In genomic region chr3:107386432-107386831, GRCm38 (mm10) we compare ENCODE assay signal across 18 mouse cellular contexts. TPM values are rescaled to one million over a fixed set of nuclear protein-coding genes. Genes with fewer than 3 reads are reported as not detected.
DNase-seq lines count a peak whose midpoint lies in the region; ATAC-seq lines count a peak whose summit lies in the region.
"Had no signal": no experiment of that assay in that cellular context is flagged by ENCODE, and none has a peak within 500 bp of the region (broad histone marks: within the 10 kb centered on the region; RNA-seq: fewer than 3 reads in every experiment).

No protein-coding gene starts in this region.

- no peak overlapping the region for H3K27ac ChIP-seq in midbrain, embryonic 14.5 days (replicated peaks; ENCODE audit: low read depth, low read length)
- no peak overlapping the region for H3K27ac ChIP-seq in midbrain, embryonic 13.5 days
- no peak overlapping the region for H3K27ac ChIP-seq in heart, embryonic 16.5 days (ENCODE audit: low read length)
- H3K27ac ChIP-seq in kidney, embryonic 16.5 days (ENCODE audit: low read length) = no peak overlapping the region
- H3K27ac ChIP-seq: forebrain, embryonic 13.5 days; gastrocnemius, adult 2 months; layer of hippocampus, adult 2 months; midbrain, embryonic 10.5 days; stomach, postnatal 0 days had no signal

- H3K4me1 ChIP-seq in midbrain, embryonic 14.5 days (ENCODE audit: control insufficient read depth, insufficient read depth, low read length) = 0 out of 2 replicates have a peak, but pooled peaks cover 3% of the 10 kb centered on the region
- H3K4me1 ChIP-seq in midbrain, embryonic 13.5 days (replicated peaks) = 0 out of 2 replicates have a peak, but pooled peaks cover 3% of the 10 kb centered on the region
- no peaks in the 10 kb centered on the region; the same call in 1 of the 2 replicates for H3K4me1 ChIP-seq in heart, embryonic 16.5 days (ENCODE audit: control insufficient read depth, insufficient read depth, low read length)
- no peaks in the 10 kb centered on the region for H3K4me1 ChIP-seq in kidney, embryonic 16.5 days (ENCODE audit: insufficient read depth, low read length)
- H3K4me1 ChIP-seq: forebrain, embryonic 13.5 days; midbrain, embryonic 10.5 days had no signal

- no peak for ATAC-seq in midbrain, embryonic 14.5 days (ENCODE audit: low FRiP score, low TSS enrichment)
- ATAC-seq in midbrain, embryonic 13.5 days = no peak
- ATAC-seq in heart, embryonic 16.5 days (replicated peaks; ENCODE audit: extremely low read depth, insufficient read depth, low FRiP score) = peak; percentile 37; the same call in 1 of the 2 replicates
- ATAC-seq in kidney, embryonic 16.5 days (ENCODE audit: low FRiP score, low TSS enrichment) = no peak
- ATAC-seq: forebrain, embryonic 13.5 days; inflammation-experienced regulatory T-cells, adult 6 months had no signal

- H3K27me3 ChIP-seq in midbrain, embryonic 14.5 days (ENCODE audit: control insufficient read depth, insufficient read depth, low read length) = no peaks in the 10 kb centered on the region
- no peaks in the 10 kb centered on the region for H3K27me3 ChIP-seq in midbrain, embryonic 13.5 days
- H3K27me3 ChIP-seq in heart, embryonic 16.5 days (ENCODE audit: control insufficient read depth, insufficient read depth, low read length) = no peaks in the 10 kb centered on the region
- H3K27me3 ChIP-seq in kidney, embryonic 16.5 days (ENCODE audit: insufficient read depth, low read length) = peaks cover 7% of the 10 kb centered on the region; the same call in 1 of the 2 replicates
- H3K27me3 ChIP-seq: forebrain, embryonic 13.5 days had no signal

- H3K4me2 ChIP-seq in midbrain, embryonic 14.5 days (ENCODE audit: low read length) = no peak overlapping the region
- H3K4me2 ChIP-seq in midbrain, embryonic 13.5 days (replicated peaks) = no peak overlapping the region
- no peak overlapping the region for H3K4me2 ChIP-seq in heart, embryonic 16.5 days (ENCODE audit: low read depth, low read length)
- H3K4me2 ChIP-seq in kidney, embryonic 16.5 days (replicated peaks; ENCODE audit: low read depth, low read length) = no peak overlapping the region
- H3K4me2 ChIP-seq: forebrain, embryonic 13.5 days had no signal

- no peak overlapping the region for H3K9ac ChIP-seq in midbrain, embryonic 14.5 days (replicated peaks; ENCODE audit: low read length)
- no peak overlapping the region for H3K9ac ChIP-seq in midbrain, embryonic 13.5 days (replicated peaks)
- no peak overlapping the region for H3K9ac ChIP-seq in heart, embryonic 16.5 days (ENCODE audit: low read length)
- no peak overlapping the region for H3K9ac ChIP-seq in kidney, embryonic 16.5 days (replicated peaks; ENCODE audit: low read length)
- H3K9ac ChIP-seq: forebrain, embryonic 13.5 days had no signal

- H3K36me3 ChIP-seq in midbrain, embryonic 14.5 days (ENCODE audit: control insufficient read depth, insufficient read depth, low read length) = no peaks in the 10 kb centered on the region
- no peaks in the 10 kb centered on the region for H3K36me3 ChIP-seq in midbrain, embryonic 13.5 days
- no peaks in the 10 kb centered on the region for H3K36me3 ChIP-seq in heart, embryonic 16.5 days (ENCODE audit: control insufficient read depth, insufficient read depth)
- no peaks in the 10 kb centered on the region for H3K36me3 ChIP-seq in kidney, embryonic 16.5 days (ENCODE audit: insufficient read depth, low read length)
- H3K36me3 ChIP-seq: midbrain, embryonic 10.5 days had no signal

- peak; percentile 15 for DNase-seq in gastrocnemius, postnatal 25 days
- DNase-seq in gastrocnemius, postnatal 10 days = no peak
- DNase-seq in midbrain, embryonic 14.5 days = peak; percentile 8
- DNase-seq in cerebellum, adult 18-20 months = no peak
- no peak for DNase-seq in yolk sac, embryonic 10.5 days (ENCODE audit: low spot score)
- DNase-seq: cerebellum, adult 9-10 months; gastrocnemius, adult 2 months; liver; lung, adult 18-20 months; thymus, postnatal 25 days had no signal

- no peak overlapping the region for H3K4me3 ChIP-seq in midbrain, embryonic 14.5 days (replicated peaks; ENCODE audit: low read depth, low read length)
- no peak overlapping the region for H3K4me3 ChIP-seq in midbrain, embryonic 13.5 days (replicated peaks)
- no peak overlapping the region for H3K4me3 ChIP-seq in heart, embryonic 16.5 days (ENCODE audit: low read length)
- H3K4me3 ChIP-seq in kidney, embryonic 16.5 days (ENCODE audit: low read length) = no peak overlapping the region
- H3K4me3 ChIP-seq: forebrain, embryonic 13.5 days; gastrocnemius, adult 2 months; layer of hippocampus, adult 2 months; midbrain, embryonic 10.5 days had no signal

- no peaks in the 10 kb centered on the region for H3K9me3 ChIP-seq in midbrain, embryonic 14.5 days (ENCODE audit: control insufficient read depth, low read length)
- H3K9me3 ChIP-seq in midbrain, embryonic 13.5 days = no peaks in the 10 kb centered on the region
- no peaks in the 10 kb centered on the region for H3K9me3 ChIP-seq in heart, embryonic 16.5 days (replicated peaks; ENCODE audit: control insufficient read depth, low read length)
- H3K9me3 ChIP-seq in kidney, embryonic 16.5 days (ENCODE audit: low read length) = no peaks in the 10 kb centered on the region
- H3K9me3 ChIP-seq: forebrain, embryonic 13.5 days; midbrain, embryonic 10.5 days had no signal

- WGBS in midbrain, embryonic 14.5 days = 55% methylated on average over 6 of the region's 6 CpGs
- 62% methylated on average over 6 of the region's 6 CpGs for WGBS in midbrain, embryonic 13.5 days
- 37% methylated on average over 6 of the region's 6 CpGs for WGBS in heart, embryonic 16.5 days
- 68% methylated on average over 6 of the region's 6 CpGs for WGBS in kidney, embryonic 16.5 days

RNA-seq across cellular contexts. Expression of gene Rbm15, which starts 53.0 kb away (rescaled TPM):
- 10 to 100 TPM; 16.5 TPM for total RNA-seq in gastrocnemius, postnatal 25 days (2021)
- 10 to 100 TPM; 19.2 to 24.1 TPM for total RNA-seq in gastrocnemius, postnatal 10 days (2021)
- 9.1 and 10.3 TPM in 2 replicates for polyA plus RNA-seq in midbrain, embryonic 14.5 days (2014; fragmentation: Nextera tagmentation; extraction: Ambion mirVana)
- polyA plus RNA-seq in midbrain, embryonic 13.5 days (2015; fragmentation: Nextera tagmentation; extraction: Ambion mirVana) = 10.7 and 12.0 TPM in 2 replicates
- polyA plus RNA-seq in heart, embryonic 16.5 days (2015; fragmentation: Nextera tagmentation; extraction: Ambion mirVana) = 10.5 and 10.8 TPM in 2 replicates
- 12.8 and 15.9 TPM in 2 replicates for polyA plus RNA-seq in kidney, embryonic 16.5 days (2015; fragmentation: Nextera tagmentation; extraction: Ambion mirVana)

Comparison
In these comparisons a context has a peak if more than half of its experiments do, and no peak if none do; other contexts are left out.
1. DNase-seq: peak in gastrocnemius, postnatal 25 days (single experiment) and midbrain, embryonic 14.5 days (single experiment); none in gastrocnemius, postnatal 10 days (single experiment), cerebellum, adult 18-20 months (0 of 2) and yolk sac, embryonic 10.5 days (single experiment).